Mouse (Mus musculus): ENCODE results near the gene Pkig. TPM values are rescaled to one million over a fixed set of nuclear protein-coding genes. Genes with fewer than 3 reads are reported as not detected.
A peak's percentile ranks its signal among the peaks of the same experiment; 100 is the strongest.

Gene Pkig
- polyA plus RNA-seq (2015; fragmentation: Nextera tagmentation; extraction: Ambion mirVana) = 60.9 and 66.3 TPM in 2 replicates

DNA sequence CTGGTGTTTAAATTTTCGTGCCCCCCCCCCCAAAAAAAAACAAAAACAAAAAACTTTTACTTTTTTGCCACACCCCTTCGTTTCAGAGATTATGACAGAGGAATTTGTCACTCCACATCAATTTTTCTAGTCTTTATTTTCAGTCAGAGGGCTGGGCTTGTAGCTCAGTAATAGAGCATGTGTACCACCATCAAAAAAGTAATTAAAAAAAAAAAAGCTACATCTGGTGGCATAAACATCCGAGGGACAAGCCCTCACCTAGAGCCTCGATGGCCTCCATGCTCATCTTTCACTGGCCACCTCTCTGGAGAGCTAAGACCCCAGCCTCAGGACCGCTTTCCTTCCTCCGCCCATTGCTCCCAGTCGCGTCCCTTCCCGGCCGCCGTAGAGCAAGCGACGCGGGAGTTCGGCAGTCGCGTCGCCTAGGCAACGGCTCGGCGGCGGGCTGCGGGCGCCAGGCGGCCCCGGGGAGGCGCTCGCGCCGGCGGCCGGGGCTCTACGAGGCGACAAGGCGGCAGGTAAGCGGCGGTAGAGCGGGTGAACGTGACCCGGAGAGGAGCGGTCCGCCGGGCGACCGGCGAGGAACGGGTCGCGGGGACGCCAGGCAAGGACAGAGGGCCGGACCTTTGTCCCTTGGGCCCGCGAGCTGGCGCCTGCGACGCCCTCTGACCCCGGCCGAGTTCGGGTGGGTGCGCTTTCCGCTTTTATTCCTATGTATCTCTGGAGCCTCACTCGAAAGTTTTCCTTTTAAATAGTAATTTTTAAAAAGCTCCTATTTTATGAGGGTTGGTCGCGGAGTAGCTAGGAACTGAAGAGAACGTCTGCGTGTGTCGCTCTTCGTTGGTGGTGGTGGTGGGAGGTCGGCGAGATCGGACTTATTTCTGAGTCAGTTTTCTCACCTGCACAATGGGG lies at the start of gene Pkig:
Gene Pkig (plus strand): TSS at position 412 of the 912 bp plus-strand sequence.
- peak within 1 kb of the TSS; percentile 77 for H3K9ac ChIP-seq (ENCODE audit: low read length)
- H3K27me3 ChIP-seq (ENCODE audit: control insufficient read depth, insufficient read depth, low read length) = no peaks in the 10 kb centered on the region
- under 1% methylated on average over 71 of the region's 71 CpGs for WGBS
- H3K4me3 ChIP-seq (ENCODE audit: low read depth, low read length) = peak within 1 kb of the TSS; percentile 86
- no peaks in the 10 kb centered on the region for H3K4me1 ChIP-seq (replicated peaks; ENCODE audit: control insufficient read depth, insufficient read depth)
- H3K27ac ChIP-seq (replicated peaks) = peak within 1 kb of the TSS; percentile 75
- DNase-seq (ENCODE audit: low spot score) (peak; percentile 87), ATAC-seq (ENCODE audit: low FRiP score, low TSS enrichment) (peak; percentile 90)
- TF ChIP-seq EP300 (optimal IDR thresholded peaks at IDR 0.05) = no peak
- TF ChIP-seq CTCF (IDR thresholded peaks at IDR 0.05; ENCODE audit: low read depth) = peak; percentile 45
- H3K9me3 ChIP-seq (ENCODE audit: control insufficient read depth, low read length) = no peaks in the 10 kb centered on the region
- H3K36me3 ChIP-seq (ENCODE audit: control insufficient read depth, insufficient read depth, low read length) = no peaks in the 10 kb centered on the region
- peak within 1 kb of the TSS; percentile 51 for H3K4me2 ChIP-seq (replicated peaks; ENCODE audit: low read depth)

DNA sequence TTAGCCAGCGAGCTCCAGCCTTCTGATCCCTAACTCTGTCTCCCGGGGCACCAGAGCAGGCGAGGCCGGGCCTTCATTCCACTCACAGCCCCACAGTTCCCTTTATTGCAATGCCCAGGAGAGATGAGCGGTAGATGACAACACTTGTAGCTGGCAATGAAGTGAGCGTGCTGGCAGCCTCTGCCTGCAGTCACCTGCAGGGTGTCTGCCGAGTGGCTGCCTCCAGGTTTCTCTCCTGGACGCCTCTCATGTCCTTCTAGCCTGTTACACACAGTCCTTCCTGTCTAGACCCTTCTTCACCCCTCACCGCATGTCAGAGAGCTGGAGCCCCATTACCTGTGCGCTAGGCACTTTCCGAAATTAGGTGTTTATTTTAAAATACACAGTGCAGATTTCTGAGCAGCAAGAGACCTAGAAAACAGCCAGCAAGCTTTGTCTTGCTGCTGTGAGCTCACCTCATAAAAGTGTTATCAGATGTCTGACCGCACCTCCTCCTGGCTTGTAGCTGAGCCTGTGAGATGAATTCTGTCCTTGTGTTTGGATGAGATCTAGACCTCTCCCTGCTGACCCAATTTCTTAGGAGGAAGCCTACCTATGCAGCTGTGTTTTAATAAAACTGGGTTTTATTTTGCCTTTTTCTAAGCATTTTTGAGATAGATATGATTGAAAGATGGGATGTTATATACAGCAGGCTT lies 48.8 kb upstream of the Pkig start:
- H3K4me1 ChIP-seq (replicated peaks; ENCODE audit: control insufficient read depth, insufficient read depth) = no peaks in the 10 kb centered on the region
- no peaks in the 10 kb centered on the region for H3K27me3 ChIP-seq (ENCODE audit: control insufficient read depth, insufficient read depth, low read length)
- H3K4me2 ChIP-seq (replicated peaks; ENCODE audit: low read depth) = no peak overlapping the region
- H3K36me3 ChIP-seq (ENCODE audit: control insufficient read depth, insufficient read depth, low read length) = peaks cover 3% of the 10 kb centered on the region; the same call in 1 of the 2 replicates
- 83% methylated on average over 12 of the region's 12 CpGs for WGBS
- TF ChIP-seq CTCF (IDR thresholded peaks at IDR 0.05; ENCODE audit: low read depth) (no peak), EP300 (optimal IDR thresholded peaks at IDR 0.05) (no peak)
- no peaks in the 10 kb centered on the region for H3K9me3 ChIP-seq (ENCODE audit: control insufficient read depth, low read length)
- ATAC-seq (ENCODE audit: low FRiP score, low TSS enrichment) (no peak), DNase-seq (ENCODE audit: low spot score) (no peak)
- no peak overlapping the region for H3K9ac ChIP-seq (ENCODE audit: low read length)
- no peak overlapping the region for H3K27ac ChIP-seq (replicated peaks)
- no peak overlapping the region for H3K4me3 ChIP-seq (ENCODE audit: low read depth, low read length)

DNA sequence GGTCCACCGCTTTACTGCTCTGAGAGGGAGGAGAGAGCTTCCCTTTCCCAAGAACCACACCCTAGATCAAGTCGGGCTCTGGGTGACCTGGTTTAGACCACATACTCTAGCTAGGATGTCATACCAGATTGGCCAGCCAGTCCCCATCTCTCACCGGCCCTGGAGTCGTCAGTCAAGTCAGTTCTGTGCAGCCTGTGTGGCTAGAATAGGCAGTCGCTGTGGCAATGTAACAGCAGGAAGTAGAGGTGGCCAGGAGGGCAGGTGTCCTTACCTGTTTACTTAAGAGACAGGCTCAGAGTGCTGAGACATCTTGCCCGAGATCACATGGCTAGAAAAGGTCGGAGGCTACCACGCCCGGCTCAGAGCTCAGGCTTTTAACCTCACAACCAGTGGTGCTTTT lies 47.0 kb upstream of the Pkig start:
- Histone ChIP-seq H3K9ac (ENCODE audit: low read length) (no peak overlapping the region), H3K36me3 (ENCODE audit: control insufficient read depth, insufficient read depth, low read length) (peaks cover 7% of the 10 kb centered on the region), H3K27me3 (ENCODE audit: control insufficient read depth, insufficient read depth, low read length) (no peaks in the 10 kb centered on the region), H3K4me2 (replicated peaks; ENCODE audit: low read depth) (no peak overlapping the region), H3K9me3 (ENCODE audit: control insufficient read depth, low read length) (no peaks in the 10 kb centered on the region), H3K27ac (replicated peaks) (no peak overlapping the region), H3K4me3 (ENCODE audit: low read depth, low read length) (no peak overlapping the region), H3K4me1 (replicated peaks; ENCODE audit: control insufficient read depth, insufficient read depth) (no peaks in the 10 kb centered on the region)
- ATAC-seq (ENCODE audit: low FRiP score, low TSS enrichment) (peak; percentile 63), DNase-seq (ENCODE audit: low spot score) (no peak)
- TF ChIP-seq EP300 (optimal IDR thresholded peaks at IDR 0.05) = peak; percentile 32
- no peak for TF ChIP-seq CTCF (IDR thresholded peaks at IDR 0.05; ENCODE audit: low read depth)
- WGBS = 61% methylated on average over 9 of the region's 9 CpGs

DNA sequence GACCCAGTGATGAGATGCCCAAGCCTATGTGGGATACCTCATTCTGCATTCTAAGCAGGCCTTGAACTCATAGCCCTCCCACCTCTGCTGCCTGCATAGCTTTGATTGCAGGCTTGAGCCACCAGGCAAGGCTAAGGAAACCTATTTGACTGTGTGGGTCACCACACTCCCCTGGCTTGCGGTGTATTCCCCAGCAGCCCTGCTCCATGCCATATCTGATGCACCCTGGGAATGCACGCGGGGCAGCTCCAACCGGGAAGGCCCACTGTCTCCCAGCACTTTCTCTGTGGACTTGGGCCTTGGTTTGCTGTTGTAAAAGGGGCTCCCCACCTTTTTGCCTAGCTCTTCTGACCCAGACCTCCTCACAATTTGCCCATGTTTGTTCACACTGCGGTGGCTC lies 45.0 kb upstream of the Pkig start:
- DNase-seq (ENCODE audit: low spot score) = no peak
- Histone ChIP-seq H3K9ac (ENCODE audit: low read length) (no peak overlapping the region), H3K4me1 (replicated peaks; ENCODE audit: control insufficient read depth, insufficient read depth) (no peaks in the 10 kb centered on the region), H3K27ac (replicated peaks) (no peak overlapping the region), H3K9me3 (ENCODE audit: control insufficient read depth, low read length) (no peaks in the 10 kb centered on the region), H3K4me3 (ENCODE audit: low read depth, low read length) (no peak overlapping the region), H3K36me3 (ENCODE audit: control insufficient read depth, insufficient read depth, low read length) (peaks cover 4% of the 10 kb centered on the region), H3K4me2 (replicated peaks; ENCODE audit: low read depth) (no peak overlapping the region), H3K27me3 (ENCODE audit: control insufficient read depth, insufficient read depth, low read length) (no peaks in the 10 kb centered on the region)
- no peak for ATAC-seq (ENCODE audit: low FRiP score, low TSS enrichment)
- 95% methylated on average over 5 of the region's 5 CpGs for WGBS
- no peak for TF ChIP-seq CTCF (IDR thresholded peaks at IDR 0.05; ENCODE audit: low read depth)
- TF ChIP-seq EP300 (optimal IDR thresholded peaks at IDR 0.05) = no peak

DNA sequence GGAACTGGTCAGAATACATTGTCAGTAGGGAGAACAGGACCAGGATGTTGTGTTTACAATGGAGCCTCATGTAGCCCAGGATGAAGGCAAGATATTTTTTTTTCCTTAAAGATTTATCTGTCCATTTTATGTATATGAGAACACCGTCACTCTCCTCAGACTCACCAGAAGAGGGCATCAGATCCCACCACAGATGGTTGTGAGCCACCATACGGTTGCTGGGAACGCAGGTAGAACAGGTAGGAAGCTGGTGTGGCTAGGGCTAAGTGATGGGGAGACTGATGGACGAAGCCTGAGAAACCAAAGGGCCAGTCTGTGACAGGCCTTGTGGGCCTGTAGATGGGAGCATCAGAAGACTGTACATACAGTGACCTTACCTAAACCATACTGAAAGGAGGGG lies 44.2 kb upstream of the Pkig start:
- WGBS = 92% methylated on average over 4 of the region's 4 CpGs
- H3K9ac ChIP-seq (ENCODE audit: low read length) = no peak overlapping the region
- no peak overlapping the region for H3K4me2 ChIP-seq (replicated peaks; ENCODE audit: low read depth)
- H3K27me3 ChIP-seq (ENCODE audit: control insufficient read depth, insufficient read depth, low read length) = no peaks in the 10 kb centered on the region
- H3K4me1 ChIP-seq (replicated peaks; ENCODE audit: control insufficient read depth, insufficient read depth) = no peaks in the 10 kb centered on the region
- no peaks in the 10 kb centered on the region for H3K9me3 ChIP-seq (ENCODE audit: control insufficient read depth, low read length)
- no peak overlapping the region for H3K27ac ChIP-seq (replicated peaks)
- peaks cover 6% of the 10 kb centered on the region for H3K36me3 ChIP-seq (ENCODE audit: control insufficient read depth, insufficient read depth, low read length)
- ATAC-seq (ENCODE audit: low FRiP score, low TSS enrichment) (no peak), DNase-seq (ENCODE audit: low spot score) (no peak)
- TF ChIP-seq CTCF (IDR thresholded peaks at IDR 0.05; ENCODE audit: low read depth) (peak; percentile 35), EP300 (optimal IDR thresholded peaks at IDR 0.05) (no peak)
- no peak overlapping the region for H3K4me3 ChIP-seq (ENCODE audit: low read depth, low read length)
